Mouse (Mus musculus) cerebellum, adult 9-11 months (tissue): ENCODE measurements around the gene Pold3.
"Not testable (repeated sequence)": the region's sequence is repeated elsewhere in the genome, so short reads cannot be mapped to it uniquely, and the experiment has no call there.

Source experiments
- DNase-seq: peaks from one replicate; pipeline ENCODE4 v3.0.0; 2022

Pold3 gene

GRCm38 (mm10) chr7:100108341-100108740, 13.0 kb downstream of the Pold3 start:
- DNase-seq: no peak

- no peak for DNase-seq
Measured at GRCm38 (mm10) chr7:100104677-100105076, 16.7 kb downstream of the Pold3 start.

GRCm38 (mm10) chr7:100100031-100100595, 21.3 kb downstream of the Pold3 start:
- no peak for DNase-seq

GRCm38 (mm10) chr7:100086891-100087290, 34.5 kb downstream of the Pold3 start:
- DNase-seq: no peak

- DNase-seq: no peak
Measured at GRCm38 (mm10) chr7:100086159-100086755, 35.1 kb downstream of the Pold3 start.

- DNase-seq: no peak
Measured at GRCm38 (mm10) chr7:100083812-100084211, 37.6 kb downstream of the Pold3 start.

- no peak for DNase-seq
Measured at GRCm38 (mm10) chr7:100082836-100083235, 38.5 kb downstream of the Pold3 start.

GRCm38 (mm10) chr7:100080087-100080781, 41.1 kb downstream of the Pold3 start:
- no peak for DNase-seq

GRCm38 (mm10) chr7:100077071-100077470, 44.3 kb downstream of the Pold3 start:
- DNase-seq: no peak

- DNase-seq: no peak
Measured at GRCm38 (mm10) chr7:100076296-100076695, 45.1 kb downstream of the Pold3 start.

- no peak for DNase-seq
Measured at GRCm38 (mm10) chr7:100073959-100074358, 47.4 kb downstream of the Pold3 start.

GRCm38 (mm10) chr7:100052991-100053390, 68.4 kb downstream of the Pold3 start:
- DNase-seq: not testable (repeated sequence)

GRCm38 (mm10) chr7:100051904-100052303, 69.5 kb downstream of the Pold3 start:
- no peak for DNase-seq

GRCm38 (mm10) chr7:100046486-100046885, 74.9 kb downstream of the Pold3 start:
- peak; percentile 27 for DNase-seq

GRCm38 (mm10) chr7:100043605-100044031, 77.7 kb downstream of the Pold3 start:
- peak; percentile 48 for DNase-seq

- DNase-seq: no peak
Measured at GRCm38 (mm10) chr7:100043096-100043495, 78.3 kb downstream of the Pold3 start.

GRCm38 (mm10) chr7:100042120-100042519, 79.2 kb downstream of the Pold3 start:
- no peak for DNase-seq

GRCm38 (mm10) chr7:100036495-100036894, 84.9 kb downstream of the Pold3 start:
- peak; percentile 47 for DNase-seq

GRCm38 (mm10) chr7:100036050-100036449, 85.3 kb downstream of the Pold3 start:
- DNase-seq: no peak

- no peak for DNase-seq
Measured at GRCm38 (mm10) chr7:100034815-100035463, 86.4 kb downstream of the Pold3 start.

GRCm38 (mm10) chr7:100033672-100034071, 87.7 kb downstream of the Pold3 start:
- no peak for DNase-seq
